Mouse (Mus musculus) embryonic fibroblast, embryonic 13.5 days (primary cell): ENCODE results near the gene 4930415O20Rik.

Source experiments
- CTCF ChIP-seq: IDR thresholded peaks from 2 replicates; pipeline ENCODE4 v1.5.1; 2011; ENCODE audit warnings: mild to moderate bottlenecking, control low read depth, low read length, moderate library complexity, borderline replicate concordance; ENCODE audit not compliant: insufficient read depth
- POLR2A ChIP-seq: IDR thresholded peaks from 2 replicates; pipeline ENCODE4 v1.6.1; 2011; ENCODE audit warnings: low read depth, mild to moderate bottlenecking, control low read depth, low read length, moderate library complexity

DNA sequence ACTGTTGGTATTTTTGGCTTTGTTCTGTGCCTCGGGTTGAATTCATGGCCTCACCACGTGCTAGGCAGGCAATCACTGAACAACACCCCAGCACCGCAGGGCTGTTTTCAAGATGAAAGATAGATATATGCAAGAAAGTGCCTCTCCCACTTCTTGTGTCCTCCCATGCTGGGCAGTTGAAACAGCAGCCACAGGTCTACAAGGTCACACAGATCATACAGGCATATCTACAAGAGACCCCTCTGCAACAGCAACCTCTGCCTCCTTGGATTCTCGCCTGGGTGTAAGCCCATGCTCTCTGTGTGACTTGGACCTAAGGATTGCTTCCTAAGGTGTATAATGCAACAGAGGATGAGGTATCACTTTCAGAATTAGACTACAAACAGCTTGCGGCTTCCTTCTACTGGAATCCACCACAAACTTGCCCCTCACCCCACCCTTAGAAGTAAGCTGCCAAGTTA, 52.6 kb downstream of the 4930415O20Rik start:
- no peak for TF ChIP-seq POLR2A
- TF ChIP-seq CTCF = no peak
